Mouse (Mus musculus) right cerebral cortex, postnatal 36 days (tissue): ENCODE data around the gene Pbsn.
"Not testable (repeated sequence)": the region's sequence is repeated elsewhere in the genome, so short reads cannot be mapped to it uniquely, and the experiment has no call there.

ENCODE experiments used
- DNase-seq, 2 experiments: peaks; one replicate each; pipeline ENCODE4 v3.0.0; 2022; ENCODE audit warnings: low spot score in 2 of 2, mixed read lengths in 1 of 2

The Pbsn gene

GRCm38 (mm10) chrX:77853523-77853922 is at the start of gene Pbsn:
TSS of gene Pbsn (minus strand) at chrX:77853623.
- DNase-seq, result no peak

DNA sequence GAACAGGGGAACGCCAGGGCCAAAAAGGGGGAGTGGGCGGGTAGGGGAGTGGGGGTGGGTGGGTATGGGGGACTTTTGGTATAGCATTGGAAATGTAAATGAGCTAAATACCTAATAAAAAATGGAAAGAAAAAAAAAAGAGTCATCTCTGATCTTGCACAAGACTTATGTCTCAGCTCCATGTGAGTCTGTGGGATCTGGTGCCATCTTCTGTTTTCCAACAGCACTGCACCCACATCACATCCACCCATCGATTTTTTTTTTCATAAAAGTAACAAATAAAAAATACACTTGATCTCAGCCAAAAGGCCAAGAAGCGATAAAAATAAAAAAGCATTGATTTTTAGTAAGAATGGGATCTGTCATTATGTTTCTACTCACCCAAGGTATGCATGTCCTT is 26.6 kb upstream of the Pbsn start:
- not testable (repeated sequence) for DNase-seq

- DNase-seq, result not testable (repeated sequence)
These were observed 11.0 kb upstream of the Pbsn start, which contains the start of gene Gm14744 for GRCm38 (mm10) chrX:77864458-77864857. TSS of gene Gm14744 (plus strand) at chrX:77864758.

DNA sequence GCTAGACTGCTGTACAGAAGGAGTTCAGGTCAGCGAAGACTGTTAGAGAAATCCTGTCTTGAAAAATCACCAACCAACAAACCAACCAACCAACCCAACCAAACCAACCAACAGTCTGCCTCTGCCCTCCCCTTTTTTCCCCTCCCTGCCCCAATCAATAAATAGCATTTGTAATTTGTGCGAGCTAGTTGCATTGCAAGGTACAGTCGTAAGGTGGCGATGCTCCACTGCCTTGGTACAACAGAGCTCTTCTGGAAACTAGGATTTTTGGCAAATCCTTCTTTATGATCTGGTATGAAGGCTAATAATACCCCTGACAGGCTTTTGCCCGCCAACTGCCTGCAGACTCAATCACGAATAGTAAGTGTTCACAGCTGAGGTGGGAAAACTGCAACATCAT is 41.4 kb downstream of the Pbsn start:
- no peak for DNase-seq

DNA sequence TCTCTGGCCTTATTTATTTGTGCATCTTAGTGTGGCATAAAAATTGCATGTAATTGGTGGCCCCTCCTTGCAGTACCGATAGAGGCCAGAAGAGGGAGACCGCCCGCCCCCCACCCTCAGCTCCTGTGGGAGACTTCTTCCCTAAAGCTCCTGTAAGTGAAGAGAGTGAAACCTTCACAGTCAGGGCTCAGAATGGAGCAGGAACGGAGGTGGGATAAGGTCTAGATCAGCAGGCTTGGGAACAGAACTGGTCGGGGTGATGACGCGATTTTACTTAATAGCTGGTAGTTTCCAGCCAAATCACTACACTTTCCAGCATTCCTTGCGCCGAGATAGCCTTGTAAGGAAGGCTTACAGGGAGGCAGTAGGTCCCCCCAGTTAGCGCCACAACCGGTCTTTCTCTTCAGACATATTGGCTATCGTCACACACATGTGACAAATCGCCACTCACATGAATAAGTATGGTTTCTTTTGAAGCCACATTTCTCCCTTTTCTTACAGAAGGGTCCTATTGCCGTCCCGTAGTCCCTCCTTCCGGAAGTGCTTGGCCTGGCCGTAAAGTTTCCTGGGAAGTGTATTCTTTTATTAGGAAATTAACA is 42.7 kb downstream of the Pbsn start:
- peak; percentile 28 to 63 for DNase-seq

GRCm38 (mm10) chrX:77808602-77809001 is 44.8 kb downstream of the Pbsn start:
- DNase-seq, result no peak

DNA sequence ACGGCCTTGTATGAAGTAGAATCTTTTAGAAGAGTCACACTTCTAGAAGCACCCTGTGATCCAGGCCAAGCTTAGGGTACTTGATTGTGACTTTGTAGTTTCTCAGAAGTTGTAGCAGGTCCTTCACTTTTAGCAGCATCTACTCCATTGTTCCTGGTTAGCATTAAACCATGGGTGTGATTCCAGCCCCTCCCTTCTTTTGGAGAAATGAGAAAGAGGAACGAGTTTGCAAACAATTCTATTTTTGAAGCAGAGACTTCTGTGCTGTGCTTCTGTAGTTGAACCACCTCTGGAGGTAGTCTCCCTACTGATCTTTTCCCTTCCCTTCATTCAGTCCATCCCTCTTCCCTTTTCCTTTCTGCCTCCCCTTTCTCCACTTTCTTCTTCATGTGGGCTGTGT is 51.1 kb downstream of the Pbsn start:
- DNase-seq, result no peak

DNA sequence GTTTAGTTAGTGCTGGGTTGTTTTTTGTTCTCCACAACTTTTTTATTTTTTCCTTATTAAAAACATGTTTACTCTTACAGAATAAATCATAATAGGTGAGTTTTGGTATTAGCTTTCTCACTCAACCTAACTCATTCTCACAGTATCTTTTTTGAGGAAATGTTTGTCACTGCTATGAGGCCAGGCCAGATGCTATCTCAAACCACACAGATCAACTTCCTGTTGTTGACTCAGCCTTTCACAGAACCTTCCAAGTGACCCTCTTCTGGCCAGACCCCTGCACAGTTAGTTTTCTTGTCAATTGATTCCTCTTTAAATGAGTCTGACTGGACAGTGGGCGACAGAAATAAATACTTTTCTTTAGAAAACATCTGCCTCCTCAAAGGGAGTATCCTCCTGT is 51.9 kb downstream of the Pbsn start:
- DNase-seq, result no peak

GRCm38 (mm10) chrX:77799554-77799953 is 53.9 kb downstream of the Pbsn start:
- DNase-seq, result no peak

- no peak for DNase-seq
These were observed 55.6 kb downstream of the Pbsn start for GRCm38 (mm10) chrX:77797801-77798200.

DNA sequence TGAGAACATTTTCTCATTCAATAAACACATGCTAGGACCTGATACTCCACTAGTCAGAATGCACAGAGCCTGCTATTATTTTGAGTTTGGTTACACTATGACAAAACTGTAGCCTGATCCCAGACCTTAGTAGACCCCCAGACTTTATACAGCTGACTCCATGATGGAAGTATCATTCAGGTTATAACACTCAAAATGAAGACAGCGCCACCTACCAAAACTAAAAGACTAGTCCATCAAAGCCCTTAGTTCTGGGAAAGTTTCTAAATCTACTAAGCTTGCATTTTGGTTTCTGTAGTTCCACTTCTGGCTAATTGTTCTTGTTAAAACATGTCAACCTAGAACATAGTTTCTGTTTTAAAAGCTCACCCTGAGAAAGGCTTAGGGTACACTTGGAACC is 56.5 kb downstream of the Pbsn start:
- DNase-seq, result no peak

- DNase-seq, result peak in 1 of 2 experiments; percentile 22
These were observed 57.1 kb downstream of the Pbsn start, which contains the start of gene Prkx for GRCm38 (mm10) chrX:77796238-77796835. TSS of gene Prkx (minus strand) at chrX:77796278.

DNA sequence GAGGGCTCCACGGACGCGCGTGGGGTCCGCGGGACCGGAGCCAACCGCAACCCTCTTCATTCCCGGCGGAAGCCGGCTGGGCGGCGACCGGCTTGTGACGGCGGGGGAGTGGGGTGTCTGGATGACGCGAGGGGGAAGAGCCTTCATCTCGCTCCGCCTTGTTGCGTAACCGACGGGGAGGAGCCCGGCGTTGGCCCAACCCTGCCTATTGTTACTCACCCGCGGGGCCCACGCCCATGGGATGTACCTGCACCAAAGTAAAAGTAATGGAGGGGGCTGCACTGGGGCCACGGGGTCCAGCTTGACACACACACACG is 57.6 kb downstream of the Pbsn start:
- peak; percentile 74 to 85 for DNase-seq

DNA sequence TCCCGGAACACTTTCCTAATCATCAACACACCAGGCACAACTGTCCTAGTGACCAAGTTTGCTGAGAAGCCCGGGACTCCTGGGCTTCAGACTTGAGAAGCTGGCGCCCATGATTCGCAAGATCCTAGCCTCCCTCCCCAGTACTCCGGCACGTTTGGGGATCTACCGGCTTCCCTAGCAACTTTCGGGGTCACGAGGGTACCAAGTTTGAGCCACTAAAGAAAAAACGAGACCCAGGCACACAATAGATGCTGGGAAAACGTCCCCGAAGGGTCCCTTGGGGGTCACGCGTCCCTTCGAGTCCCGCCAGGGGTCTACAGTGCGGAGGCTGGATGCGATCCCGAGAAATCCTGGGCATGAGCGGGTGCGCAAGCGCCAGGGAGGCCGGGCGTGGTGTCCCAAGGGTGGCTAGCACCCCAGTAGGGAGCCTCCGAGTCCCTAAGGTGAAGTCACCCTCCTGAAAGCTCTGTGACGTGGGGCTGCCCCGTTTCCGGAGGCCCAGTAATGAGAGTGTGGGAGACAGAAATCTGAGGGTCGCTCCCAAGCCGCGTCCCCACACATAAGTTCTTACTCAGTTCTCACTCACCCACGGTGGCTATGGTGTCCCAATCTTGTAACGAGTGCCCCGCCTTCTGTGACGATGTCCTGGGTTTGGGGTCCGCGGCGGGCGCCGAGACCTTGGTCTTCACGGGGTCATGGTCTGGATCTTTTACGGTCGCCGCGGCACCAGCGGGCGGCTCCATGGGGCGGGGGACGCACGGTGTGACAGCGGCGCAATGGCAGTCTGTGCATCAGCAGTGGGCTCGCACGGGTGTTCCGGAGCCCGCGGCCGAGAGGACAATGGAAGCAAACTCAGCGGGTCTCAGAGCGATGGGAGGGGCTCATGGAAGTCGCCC is 58.2 kb downstream of the Pbsn start:
- no peak for DNase-seq

- DNase-seq, result peak in 1 of 2 experiments; percentile 10
These were observed 64.7 kb downstream of the Pbsn start for GRCm38 (mm10) chrX:77788675-77789074.
